Mouse (Mus musculus) hindbrain, embryonic 10.5 days (tissue): ENCODE data around the gene Mydgf. TPM values are rescaled to one million over a fixed set of nuclear protein-coding genes. Genes with fewer than 3 reads are reported as not detected.

ENCODE experiments used
- DNase-seq: peaks from one replicate; pipeline ENCODE4 v3.0.0-alpha.2; 2017; ENCODE audit warnings: low spot score
- H3K27ac ChIP-seq: fragments of 300-500 bp; sonication (generic); 2 replicates; pipeline ENCODE4 v1.5.1; 2016; ENCODE audit warnings: mild to moderate bottlenecking, moderate library complexity
- H3K27me3 ChIP-seq: fragments of 300-500 bp; sonication (generic); 2 replicates; pipeline ENCODE4 v1.6.1; 2016; ENCODE audit warnings: mild to moderate bottlenecking; ENCODE audit not compliant: poor library complexity, insufficient read depth, severe bottlenecking
- H3K36me3 ChIP-seq: fragments of 300-500 bp; sonication (generic); 2 replicates; pipeline ENCODE4 v1.6.1; 2016; ENCODE audit warnings: mild to moderate bottlenecking, moderate library complexity
- H3K4me1 ChIP-seq: fragments of 300-500 bp; sonication (generic); replicated peaks from 2 replicates; pipeline ENCODE4 v1.6.1; 2016; ENCODE audit warnings: mild to moderate bottlenecking
- H3K4me3 ChIP-seq: fragments of 300-500 bp; sonication (generic); 2 replicates; pipeline ENCODE4 v1.5.1; 2016; ENCODE audit warnings: mild to moderate bottlenecking, moderate library complexity
- H3K9me3 ChIP-seq: fragments of 300-500 bp; sonication (generic); 2 replicates; pipeline ENCODE4 v1.6.1; 2016; ENCODE audit warnings: mild to moderate bottlenecking, moderate library complexity
- WGBS: fragments of 180-500 bp; shearing (Covaris S2); methylation state at CpG from one replicate; pipeline ENCODE4 v1.1.7; 2016; 5-methylcytosine and 5-hydroxymethylcytosine counted together
- polyA plus RNA-seq: library from polyadenylated mRNA; unstranded; fragments of >200 nt; fragmentation: Nextera tagmentation; extraction: Ambion mirVana; gene quantifications from 2 replicates; pipeline ENCODE4 v1.2.1, GENCODE M21; 2016

The Mydgf gene
- polyA plus RNA-seq, 1 experiment from 2014 or later: 70.5 TPM

- Histone ChIP-seq H3K27ac (no peak overlapping the region), H3K36me3 (peaks cover 97% of the 10 kb centered on the region), H3K9me3 (no peaks in the 10 kb centered on the region), H3K4me1 (no peaks in the 10 kb centered on the region), H3K27me3 (no peaks in the 10 kb centered on the region), H3K4me3 (no peak overlapping the region)
- DNase-seq: no peak
- 93% methylated on average over 9 of the region's 9 CpGs for WGBS
Observed at GRCm38 (mm10) chr17:56207963-56208530, 24.3 kb upstream of the Mydgf start.

DNA sequence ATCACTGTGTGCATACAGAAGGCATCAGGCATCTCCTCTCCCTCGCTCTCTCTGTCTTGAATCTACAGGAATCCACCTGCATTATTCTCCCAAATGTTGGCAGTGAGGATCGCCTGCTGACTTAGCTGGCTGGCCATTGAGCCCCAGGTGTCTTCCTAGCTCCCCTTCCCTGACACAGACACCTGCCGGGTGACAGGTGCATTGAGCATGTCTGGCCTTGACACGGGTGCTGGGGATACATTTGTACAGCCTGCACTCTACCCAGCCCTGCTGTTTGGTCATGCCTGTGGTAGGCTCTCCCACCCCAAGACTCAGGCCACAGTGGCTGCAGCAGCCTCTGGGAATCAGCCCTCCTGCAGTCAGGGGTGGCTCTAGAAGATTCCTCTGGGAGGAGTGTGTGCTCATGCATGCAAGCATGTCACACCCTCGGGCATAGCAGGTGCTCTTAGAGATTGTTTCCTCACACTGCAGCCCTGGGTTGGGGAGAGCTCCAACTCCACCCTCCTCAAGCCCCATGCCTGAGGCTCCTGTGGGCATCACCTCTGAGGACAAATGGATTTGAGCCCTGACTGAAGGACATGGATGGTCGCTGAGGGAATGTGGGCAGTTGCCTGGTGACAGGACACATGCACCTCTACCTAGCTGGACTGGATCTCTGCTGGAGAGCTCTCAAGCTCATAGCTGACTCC is 23.4 kb upstream of the Mydgf start:
- Histone ChIP-seq H3K27ac (no peak overlapping the region), H3K36me3 (peaks cover 100% of the 10 kb centered on the region), H3K4me3 (no peak overlapping the region), H3K27me3 (no peaks in the 10 kb centered on the region), H3K9me3 (no peaks in the 10 kb centered on the region), H3K4me1 (no peaks in the 10 kb centered on the region)
- no peak for DNase-seq
- 90% methylated on average over 6 of the region's 6 CpGs for whole genome bisulfite sequencing

DNA sequence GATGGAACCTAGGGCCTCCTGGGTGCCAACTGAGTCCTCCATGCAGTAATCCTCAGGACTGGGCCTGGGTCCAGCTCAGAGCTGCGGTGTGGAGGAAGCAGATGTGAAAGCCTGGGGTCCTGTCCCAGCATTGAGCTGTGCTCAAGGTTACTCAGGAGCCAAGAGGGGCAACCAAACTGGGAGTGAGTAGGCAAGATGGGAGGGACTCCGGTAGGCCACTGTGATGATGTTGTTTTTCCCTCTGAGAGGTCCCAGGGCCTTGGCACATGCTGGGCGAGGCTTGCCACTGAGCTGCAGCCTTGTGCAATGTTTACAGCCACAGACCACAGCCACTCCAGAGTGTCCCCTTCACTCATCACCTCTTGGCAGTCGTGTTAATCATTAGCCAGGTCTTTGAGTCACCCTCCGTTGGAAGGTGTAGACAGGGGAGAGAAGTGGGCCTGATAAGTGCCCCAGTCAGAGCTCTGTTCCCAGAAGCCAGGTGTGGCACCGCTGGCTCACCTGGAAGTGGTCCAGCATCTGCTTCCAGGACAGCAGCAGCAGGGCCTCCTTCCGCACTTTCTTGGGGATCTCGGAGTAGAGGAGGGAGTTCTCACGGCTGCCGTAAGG is 22.7 kb upstream of the Mydgf start:
- DNase-seq: no peak
- 91% methylated on average over 10 of the region's 10 CpGs for WGBS
- Histone ChIP-seq H3K9me3 (no peaks in the 10 kb centered on the region), H3K4me3 (no peak overlapping the region), H3K27me3 (no peaks in the 10 kb centered on the region), H3K4me1 (no peaks in the 10 kb centered on the region), H3K36me3 (peaks cover 100% of the 10 kb centered on the region), H3K27ac (no peak overlapping the region)

- WGBS: 70% methylated on average over 3 of the region's 3 CpGs
- H3K4me3 ChIP-seq: no peak overlapping the region
- no peaks in the 10 kb centered on the region for H3K9me3 ChIP-seq
- no peak for DNase-seq
- H3K27ac ChIP-seq: no peak overlapping the region
- no peaks in the 10 kb centered on the region for H3K4me1 ChIP-seq
- no peaks in the 10 kb centered on the region for H3K27me3 ChIP-seq
- H3K36me3 ChIP-seq: peaks cover 99% of the 10 kb centered on the region
Observed at GRCm38 (mm10) chr17:56203729-56204128, 20.0 kb upstream of the Mydgf start.

DNA sequence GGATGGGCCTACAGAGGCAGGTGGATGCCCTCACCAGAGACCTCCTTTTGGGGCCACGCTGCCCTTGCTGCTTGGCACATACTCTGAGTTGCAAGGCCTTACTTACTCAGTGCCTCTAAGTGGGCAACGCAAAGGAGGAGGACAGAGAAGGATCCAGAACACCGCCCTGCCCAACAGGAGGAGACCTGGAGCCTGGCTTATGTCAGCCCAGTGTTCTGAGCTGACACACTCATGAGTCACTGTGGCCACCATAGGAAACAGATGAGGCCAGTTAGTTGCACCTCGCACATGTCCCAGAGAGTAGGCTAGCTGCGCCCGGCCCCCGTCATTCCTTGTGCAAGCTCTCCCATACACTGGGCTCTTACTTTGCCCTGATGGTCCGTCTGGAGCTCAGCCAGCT is 18.8 kb upstream of the Mydgf start:
- H3K27me3 ChIP-seq: no peaks in the 10 kb centered on the region
- H3K9me3 ChIP-seq: peaks cover 2% of the 10 kb centered on the region; the same call in 1 of the 2 replicates
- 94% methylated on average over 8 of the region's 8 CpGs for WGBS
- no peak overlapping the region for H3K4me3 ChIP-seq
- no peaks in the 10 kb centered on the region for H3K4me1 ChIP-seq
- no peak for DNase-seq
- H3K36me3 ChIP-seq: peaks cover 99% of the 10 kb centered on the region
- no peak overlapping the region for H3K27ac ChIP-seq

DNA sequence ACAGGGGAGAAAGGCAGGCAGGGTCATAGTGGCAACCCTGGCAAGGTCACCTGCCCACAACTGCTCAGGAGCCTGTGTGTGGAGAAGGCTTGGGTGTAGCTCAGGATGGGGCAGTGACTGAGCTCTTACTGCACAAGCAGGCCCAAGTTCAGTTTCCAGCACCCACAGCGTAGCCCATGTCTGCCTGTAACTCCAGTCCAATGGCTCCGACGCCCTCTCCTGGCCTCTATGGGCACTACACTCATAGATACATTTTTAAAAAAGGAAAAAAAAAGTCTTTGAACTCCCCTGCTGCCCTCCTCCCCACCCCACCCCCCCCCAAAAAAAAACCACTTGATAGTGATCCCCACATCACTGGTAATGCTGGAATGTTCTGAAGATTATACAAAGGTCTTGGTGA is 17.9 kb upstream of the Mydgf start:
- Histone ChIP-seq H3K36me3 (peaks cover 99% of the 10 kb centered on the region), H3K27me3 (no peaks in the 10 kb centered on the region), H3K27ac (no peak overlapping the region), H3K4me1 (no peaks in the 10 kb centered on the region), H3K9me3 (peaks cover 6% of the 10 kb centered on the region; the same call in 1 of the 2 replicates), H3K4me3 (no peak overlapping the region)
- whole genome bisulfite sequencing: 64% methylated on average over 3 of the region's 3 CpGs
- DNase-seq: no peak

DNA sequence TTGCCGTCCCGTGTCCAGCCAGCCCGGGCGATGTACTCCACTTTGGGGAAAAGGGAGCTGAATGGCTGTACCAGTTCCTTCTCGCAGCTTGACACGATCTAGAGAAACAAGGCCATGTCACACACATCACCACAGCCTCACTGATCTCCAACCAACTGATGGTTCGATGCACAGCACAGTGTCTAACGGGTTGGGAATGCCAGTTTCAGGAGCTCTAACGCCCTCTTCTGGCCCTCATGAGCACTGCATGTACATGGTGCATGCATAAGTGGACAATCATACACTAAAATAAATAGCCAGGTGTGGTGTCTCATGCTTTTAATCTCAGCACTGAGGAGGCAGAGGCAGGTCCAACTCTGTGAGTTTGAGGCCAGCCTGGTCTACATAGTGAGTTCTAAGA is 16.9 kb upstream of the Mydgf start:
- Histone ChIP-seq H3K4me3 (no peak overlapping the region), H3K4me1 (no peaks in the 10 kb centered on the region), H3K36me3 (peaks cover 99% of the 10 kb centered on the region), H3K27me3 (no peaks in the 10 kb centered on the region), H3K27ac (no peak overlapping the region), H3K9me3 (peaks cover 6% of the 10 kb centered on the region; the same call in 1 of the 2 replicates)
- WGBS: 85% methylated on average over 9 of the region's 9 CpGs
- DNase-seq: no peak

DNA sequence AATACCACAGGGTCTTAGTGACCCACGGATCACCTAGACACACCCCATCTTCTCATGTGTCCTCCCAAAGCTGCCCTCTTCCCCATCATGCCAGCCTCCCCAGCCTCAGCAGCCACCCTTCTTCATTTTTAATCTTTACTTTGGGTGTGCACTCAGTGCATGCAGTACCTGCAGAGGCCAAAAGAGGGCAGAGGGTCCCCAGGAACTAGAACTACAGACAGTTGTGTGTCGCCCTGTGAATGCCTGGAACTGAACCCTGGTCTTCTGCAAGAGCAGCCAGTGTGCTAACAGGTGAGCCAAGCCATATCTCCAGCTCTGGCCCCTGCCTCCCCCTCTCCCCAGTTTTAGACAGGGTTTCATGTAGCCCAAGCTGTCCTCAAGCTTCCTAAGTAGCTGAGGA is 13.1 kb upstream of the Mydgf start:
- WGBS: 79% methylated on average over 2 of the region's 2 CpGs
- DNase-seq: no peak
- peaks cover 99% of the 10 kb centered on the region for H3K36me3 ChIP-seq

GRCm38 (mm10) chr17:56194765-56195164 is 11.0 kb upstream of the Mydgf start:
- Histone ChIP-seq H3K4me1 (no peaks in the 10 kb centered on the region), H3K9me3 (peaks cover 6% of the 10 kb centered on the region; the same call in 1 of the 2 replicates), H3K36me3 (peaks cover 99% of the 10 kb centered on the region), H3K27ac (no peak overlapping the region), H3K4me3 (no peak overlapping the region), H3K27me3 (no peaks in the 10 kb centered on the region)
- WGBS: 92% methylated on average over 13 of the region's 13 CpGs
- DNase-seq: no peak

More for the DNA sequence above, 13.1 kb upstream of the Mydgf start:
- H3K4me1 ChIP-seq: no peaks in the 10 kb centered on the region
- no peak overlapping the region for H3K4me3 ChIP-seq
- no peak overlapping the region for H3K27ac ChIP-seq
- peaks cover 6% of the 10 kb centered on the region; the same call in 1 of the 2 replicates for H3K9me3 ChIP-seq
- H3K27me3 ChIP-seq: no peaks in the 10 kb centered on the region

DNA sequence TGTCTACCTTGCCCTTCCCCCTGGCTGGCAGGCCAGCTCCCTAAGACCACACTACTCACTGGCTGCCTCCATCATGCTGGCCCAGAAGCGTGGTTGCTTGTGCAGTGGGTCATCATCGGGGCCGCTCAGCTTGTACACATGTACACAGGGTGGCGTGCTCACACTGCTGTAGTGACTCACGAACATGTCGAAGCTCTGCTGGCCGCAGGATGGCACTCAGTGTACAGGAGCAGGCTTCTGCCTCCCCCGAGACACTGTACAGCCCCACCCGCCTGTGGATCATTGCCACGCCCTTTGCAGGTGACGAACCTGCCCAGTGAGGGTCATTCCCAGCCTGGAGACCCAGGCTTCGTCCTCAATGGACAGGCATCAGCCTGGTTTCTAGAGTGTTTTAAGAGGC is 10.6 kb upstream of the Mydgf start:
- no peak for DNase-seq
- Histone ChIP-seq H3K36me3 (peaks cover 100% of the 10 kb centered on the region), H3K4me3 (no peak overlapping the region), H3K27me3 (no peaks in the 10 kb centered on the region), H3K27ac (no peak overlapping the region), H3K9me3 (peaks cover 6% of the 10 kb centered on the region; the same call in 1 of the 2 replicates), H3K4me1 (no peaks in the 10 kb centered on the region)
- 94% methylated on average over 12 of the region's 12 CpGs for WGBS

- no peak overlapping the region for H3K4me3 ChIP-seq
- peaks cover 8% of the 10 kb centered on the region for H3K4me1 ChIP-seq
- 92% methylated on average over 6 of the region's 6 CpGs for WGBS
- H3K27ac ChIP-seq: no peak overlapping the region
- DNase-seq: no peak
- H3K36me3 ChIP-seq: peaks cover 100% of the 10 kb centered on the region
- H3K27me3 ChIP-seq: no peaks in the 10 kb centered on the region
- no peaks in the 10 kb centered on the region for H3K9me3 ChIP-seq
Observed at GRCm38 (mm10) chr17:56191266-56191665, 7.5 kb upstream of the Mydgf start.

DNA sequence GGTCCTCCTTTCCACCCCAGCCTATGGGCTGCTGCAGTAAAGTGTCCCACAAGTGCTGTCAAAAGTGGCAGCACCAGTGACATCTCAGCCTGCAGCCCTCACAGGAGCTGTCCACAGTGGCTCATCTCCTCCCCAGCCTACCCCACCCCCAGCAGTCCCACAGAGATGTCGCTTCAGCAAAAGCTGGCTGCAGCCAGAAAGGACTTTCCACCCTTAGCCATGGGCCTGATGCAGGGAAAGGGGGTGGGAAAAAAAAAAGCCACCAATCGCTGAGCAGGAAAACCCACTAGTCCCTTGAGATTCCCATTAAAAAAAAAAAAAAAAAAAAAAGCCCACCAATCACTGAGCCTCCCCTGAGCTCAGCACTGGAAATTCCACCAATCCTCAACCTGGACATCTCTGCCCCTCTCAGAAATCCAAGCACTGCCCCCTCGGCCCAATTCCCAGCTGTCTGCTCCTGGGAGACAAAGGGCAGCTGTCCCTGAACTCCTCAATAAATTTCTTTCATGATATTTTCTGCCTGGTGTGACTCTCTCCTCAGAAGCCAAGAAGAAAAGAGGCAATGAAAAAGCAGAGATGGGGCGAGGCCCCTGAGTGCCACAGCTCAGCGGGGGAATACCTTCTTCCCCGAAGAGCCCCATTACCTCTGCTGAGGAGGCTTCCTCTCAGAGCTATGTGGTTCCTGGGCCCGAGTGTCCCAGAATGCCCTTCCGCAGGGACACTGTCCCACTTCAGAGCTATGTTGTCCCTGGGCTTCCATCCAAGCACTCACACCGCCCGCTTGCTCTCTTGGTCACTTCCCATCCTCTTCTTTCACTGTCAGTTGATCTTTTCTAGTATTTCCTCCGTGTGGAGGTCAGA is 1.8 kb upstream of the Mydgf start:
- H3K36me3 ChIP-seq: peaks cover 63% of the 10 kb centered on the region
- H3K27me3 ChIP-seq: no peaks in the 10 kb centered on the region
- H3K27ac ChIP-seq: peak overlapping the region; percentile 87
- peak; percentile 46 for DNase-seq
- H3K9me3 ChIP-seq: no peaks in the 10 kb centered on the region
- peak overlapping the region; percentile 21 for H3K4me3 ChIP-seq
- H3K4me1 ChIP-seq: peaks cover 40% of the 10 kb centered on the region
- WGBS: 41% methylated on average over 11 of the region's 11 CpGs
